Mouse (Mus musculus) heart, postnatal 36 days (tissue): ENCODE data around the gene Mpped2. TPM values are rescaled to one million over a fixed set of nuclear protein-coding genes. Genes with fewer than 3 reads are reported as not detected.

Experiments
- DNase-seq, 2 experiments: peaks; one replicate each; pipeline ENCODE4 v3.0.0; 2021 to 2022
- intact Hi-C: fragments of 180-260 bp; cut with DNase I; formaldehyde crosslinking; loops from one replicate; pipeline ENCODE4 v1.15.1; 2025
- total RNA-seq, 2 experiments: library from RNA; stranded (reverse); gene quantifications; 2 replicates each; pipeline ENCODE4 v1.2.3; 2021

Mpped2 gene
- total RNA-seq = 10 to 100 TPM; 13.8 to 19.7 TPM

GRCm38 (mm10) chr2:106692783-106693701 lies at the start of gene Mpped2:
TSS of gene Mpped2 (plus strand) at chr2:106693269.
- DNase-seq = peak; percentile 54 to 72
- intact Hi-C loops = loop anchor here (5.0 kb wide), 2 partner anchors 114 to 264 kb away; no protein-coding TSS in a partner anchor

GRCm38 (mm10) chr2:106644782-106645181 lies 48.3 kb upstream of the Mpped2 start:
- DNase-seq = no peak
- intact Hi-C loops = no loop called here

GRCm38 (mm10) chr2:106649686-106650570 lies 43.1 kb upstream of the Mpped2 start:
- intact Hi-C loops = loop anchor here (10.0 kb wide), 1 partner anchor 305 kb away; no protein-coding TSS in a partner anchor
- peak; percentile 55 to 71 for DNase-seq

GRCm38 (mm10) chr2:106652151-106652550 lies 40.9 kb upstream of the Mpped2 start:
- DNase-seq = peak in 1 of 2 experiments; percentile 13
- intact Hi-C loops = loop anchor here (10.0 kb wide), 1 partner anchor 303 kb away; no protein-coding TSS in a partner anchor

GRCm38 (mm10) chr2:106652741-106653140 lies 40.3 kb upstream of the Mpped2 start:
- intact Hi-C loops = loop anchor here (10.0 kb wide), 1 partner anchor 302 kb away; no protein-coding TSS in a partner anchor
- DNase-seq = no peak

GRCm38 (mm10) chr2:106653261-106653660 lies 39.8 kb upstream of the Mpped2 start:
- no peak for DNase-seq
- intact Hi-C loops = loop anchor here (10.0 kb wide), 1 partner anchor 302 kb away; no protein-coding TSS in a partner anchor

- intact Hi-C loops = loop anchor here (10.0 kb wide), 1 partner anchor 300 kb away; no protein-coding TSS in a partner anchor
- no peak for DNase-seq
Observed at GRCm38 (mm10) chr2:106655271-106655670, 37.8 kb upstream of the Mpped2 start.

- intact Hi-C loops = no loop called here
- no peak for DNase-seq
Observed at GRCm38 (mm10) chr2:106665271-106665670, 27.8 kb upstream of the Mpped2 start.

- intact Hi-C loops = no loop called here
- no peak for DNase-seq
Observed at GRCm38 (mm10) chr2:106674319-106674718, 18.8 kb upstream of the Mpped2 start.

GRCm38 (mm10) chr2:106677449-106677848 lies 15.6 kb upstream of the Mpped2 start:
- intact Hi-C loops = no loop called here

GRCm38 (mm10) chr2:106679720-106680455 lies 13.2 kb upstream of the Mpped2 start:
- intact Hi-C loops = no loop called here
- no peak for DNase-seq

More at GRCm38 (mm10) chr2:106677449-106677848, 15.6 kb upstream of the Mpped2 start:
- DNase-seq = no peak

GRCm38 (mm10) chr2:106683185-106683831 lies 9.8 kb upstream of the Mpped2 start:
- no peak for DNase-seq
- intact Hi-C loops = no loop called here

GRCm38 (mm10) chr2:106683832-106684231 lies 9.2 kb upstream of the Mpped2 start:
- DNase-seq = no peak
- intact Hi-C loops = no loop called here

GRCm38 (mm10) chr2:106691753-106692363 lies 1.2 kb upstream of the Mpped2 start:
- intact Hi-C loops = loop anchor here (5.0 kb wide), 2 partner anchors 115 to 265 kb away; no protein-coding TSS in a partner anchor
- DNase-seq = no peak

GRCm38 (mm10) chr2:106692405-106692782 lies 675 bp upstream of the Mpped2 start:
- intact Hi-C loops = loop anchor here (5.0 kb wide), 2 partner anchors 115 to 265 kb away; no protein-coding TSS in a partner anchor
- DNase-seq = no peak

- DNase-seq = peak; percentile 50 to 61
- intact Hi-C loops = loop anchor here (5.0 kb wide), 2 partner anchors 113 to 263 kb away; no protein-coding TSS in a partner anchor
Observed at GRCm38 (mm10) chr2:106693702-106694566, 865 bp downstream of the Mpped2 start.

- no peak for DNase-seq
- intact Hi-C loops = loop anchor here (5.0 kb wide), 2 partner anchors 113 to 263 kb away; no protein-coding TSS in a partner anchor
Observed at GRCm38 (mm10) chr2:106694567-106694885, 1.5 kb downstream of the Mpped2 start.
